Mouse (Mus musculus): Measurements from ENCODE around the gene Olfr313.

Olfr313 gene

DNA sequence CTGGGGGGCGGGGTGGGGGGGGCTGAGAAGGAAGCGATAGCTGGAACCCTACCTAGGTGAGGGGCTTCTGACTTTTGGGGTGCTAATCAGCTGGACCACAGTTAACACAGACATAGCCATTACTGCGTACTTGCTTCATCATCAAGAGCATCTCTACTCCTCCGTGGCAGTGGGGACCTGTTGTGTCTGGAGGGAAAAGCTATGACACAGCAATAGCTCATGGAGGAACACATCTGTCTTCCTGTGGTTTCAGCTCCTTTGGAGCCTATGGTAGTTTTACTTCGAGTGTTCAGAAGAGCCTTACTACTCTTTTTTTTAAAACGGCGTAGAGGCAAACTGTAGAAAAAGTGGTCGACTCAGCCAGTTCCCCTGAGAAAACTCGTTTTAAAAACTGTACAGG, 32.8 kb downstream of the Olfr313 start:
- DNase-seq (ENCODE audit: low read depth in 1 of 2, low spot score in 2 of 2): no peak

DNA sequence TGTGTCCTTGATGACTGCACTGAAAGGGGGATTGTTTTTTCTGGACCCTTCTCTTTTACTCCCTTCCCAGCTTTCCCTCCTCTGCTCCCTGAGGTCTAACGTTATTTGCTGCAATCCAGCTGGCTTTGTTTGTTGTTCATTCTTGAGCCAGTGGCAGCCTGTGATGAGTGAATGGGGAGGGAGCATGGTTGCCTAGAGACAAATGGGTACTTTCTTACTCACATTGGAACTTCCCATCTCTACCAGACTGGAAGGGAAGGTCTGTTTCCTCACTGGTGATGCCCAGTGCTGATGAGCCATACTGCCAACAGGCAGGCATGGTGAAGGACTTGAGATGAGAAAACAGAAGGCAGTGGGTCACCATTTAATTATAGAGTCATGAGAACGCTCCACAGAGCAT, 34.9 kb downstream of the Olfr313 start:
- no peak for DNase-seq (ENCODE audit: low read depth in 1 of 2, low spot score in 2 of 2)

GRCm38 (mm10) chr11:58860744-58861143, 45.9 kb downstream of the Olfr313 start:
- no peak for DNase-seq (ENCODE audit: low read depth in 1 of 2, low spot score in 2 of 2)

DNA sequence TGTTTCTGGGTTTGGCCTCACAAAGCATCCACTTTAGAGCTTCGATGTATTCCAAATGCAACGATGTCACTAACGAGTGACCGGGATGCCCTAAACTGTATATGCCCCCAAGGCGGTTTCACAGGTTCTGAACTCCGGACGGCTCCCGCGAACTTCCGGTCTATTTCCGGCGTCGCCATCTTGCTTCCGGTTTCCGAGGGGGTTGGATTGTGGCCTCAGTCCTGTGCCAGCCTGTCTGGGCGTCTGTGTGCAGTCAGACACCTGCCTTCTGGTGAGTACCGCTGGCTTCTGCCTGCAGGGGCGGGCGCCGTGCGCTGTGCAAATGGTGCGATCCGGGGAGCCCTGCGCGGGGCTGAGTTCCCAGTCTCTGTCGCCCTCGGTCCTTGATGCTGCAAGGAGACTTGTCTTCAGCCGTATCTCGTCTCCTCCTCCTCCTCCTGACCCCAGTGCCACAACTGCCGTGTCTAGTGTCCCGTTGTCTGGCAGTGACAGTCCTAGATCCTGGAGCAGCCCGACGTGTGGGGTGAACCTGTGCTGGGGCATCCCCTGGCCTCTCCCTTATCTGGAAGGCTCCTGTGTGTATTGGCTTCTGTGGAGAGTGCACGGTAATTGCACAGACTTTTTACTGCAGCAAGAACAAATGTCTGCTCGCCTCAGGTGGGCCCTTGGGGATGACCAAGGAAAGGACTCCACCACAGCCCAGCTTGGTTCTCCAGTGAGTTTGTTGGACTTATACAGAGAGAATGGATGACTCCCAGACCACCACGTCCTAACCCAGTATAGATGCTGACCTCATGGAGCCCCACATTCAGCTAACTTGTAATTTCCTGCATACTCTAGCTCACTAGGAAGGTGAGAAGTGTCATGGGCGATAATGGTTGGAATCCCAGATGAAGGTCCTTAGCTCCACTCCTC, 52.5 kb downstream of the Olfr313 start, which contains the start of gene 2810021J22Rik:
2810021J22Rik (plus strand) TSS at position 178 of the 915 bp plus-strand sequence.
- peak; percentile 22 to 35 for DNase-seq (ENCODE audit: low read depth in 1 of 2, low spot score in 2 of 2)

DNA sequence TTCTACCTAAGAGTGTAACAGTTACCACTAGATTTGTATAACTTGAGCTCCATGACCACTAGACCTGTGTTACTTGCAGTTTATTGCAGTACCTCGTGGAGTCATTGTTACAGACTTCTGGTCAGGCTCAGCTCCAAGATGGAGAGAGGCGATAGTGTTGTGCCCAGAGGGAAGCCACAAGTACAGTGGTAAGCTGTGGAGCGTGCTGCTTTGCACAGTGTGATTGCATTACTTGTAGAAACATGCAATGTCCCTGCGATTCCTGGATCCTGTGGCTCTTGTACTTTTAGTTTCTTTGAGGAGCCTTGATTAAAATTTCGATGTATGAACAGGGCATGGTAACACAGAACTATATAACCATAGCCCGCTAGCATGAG, 53.1 kb downstream of the Olfr313 start:
- DNase-seq (ENCODE audit: low read depth in 1 of 2, low spot score in 2 of 2): no peak
